Mouse (Mus musculus) ES-E14 (cell line): Measurements from ENCODE around the gene Tshz2. TPM values are rescaled to one million over a fixed set of nuclear protein-coding genes. Genes with fewer than 3 reads are reported as not detected.

Experiments
- DNase-seq: peaks from one replicate; pipeline ENCODE4 v3.0.0-alpha.2; 2013; ENCODE audit warnings: low read depth, low spot score
- H3K27ac ChIP-seq: 2 replicates; pipeline ENCODE4 v1.5.1; 2012; ENCODE audit warnings: low read depth, mild to moderate bottlenecking, low read length, moderate library complexity, mixed read lengths; ENCODE audit not compliant: poor library complexity, insufficient read depth, severe bottlenecking
- H3K36me3 ChIP-seq: 2 replicates; pipeline ENCODE4 v1.6.1; 2012; ENCODE audit warnings: mild to moderate bottlenecking, low read length, moderate library complexity, mixed read lengths; ENCODE audit not compliant: control insufficient read depth, poor library complexity, insufficient read depth, severe bottlenecking
- H3K4me1 ChIP-seq, 2 experiments: fragments of 150-350 bp in 1 of 2; sonication (generic) in 1 of 2; 2 replicates each; pipeline ENCODE4 v1.6.1; 2012; ENCODE audit warnings: low read length in 2 of 2, mild to moderate bottlenecking in 1 of 2, mixed read lengths in 1 of 2; ENCODE audit not compliant: control insufficient read depth in 2 of 2, insufficient read depth in 2 of 2, poor library complexity in 1 of 2
- H3K4me3 ChIP-seq, 2 experiments: fragments of 150-350 bp in 1 of 2; sonication (generic) in 1 of 2; 2 replicates each; pipeline ENCODE4 v1.5.1; 2012; ENCODE audit warnings: low read length in 2 of 2, low read depth in 1 of 2, mild to moderate bottlenecking in 1 of 2, mixed read lengths in 1 of 2; ENCODE audit not compliant: insufficient read depth in 1 of 2, poor library complexity in 1 of 2, severe bottlenecking in 1 of 2
- H3K9ac ChIP-seq: 2 replicates; pipeline ENCODE4 v1.6.1; 2012; ENCODE audit warnings: low read depth, mild to moderate bottlenecking, low read length, mixed read lengths; ENCODE audit not compliant: poor library complexity, insufficient read depth, severe bottlenecking
- H3K9me3 ChIP-seq: fragments of 150-350 bp; sonication (generic); 2 replicates; pipeline ENCODE4 v1.6.1; 2012; ENCODE audit warnings: low read depth, mild to moderate bottlenecking, low read length; ENCODE audit not compliant: control insufficient read depth, insufficient read depth
- CHD2 ChIP-seq: IDR thresholded peaks from 2 replicates; pipeline ENCODE4 v1.6.1; 2014; ENCODE audit warnings: mild to moderate bottlenecking, low read depth, low read length, inconsistent platforms
- HCFC1 ChIP-seq: IDR thresholded peaks from 2 replicates; pipeline ENCODE4 v1.6.1; 2012; ENCODE audit warnings: low read length, inconsistent platforms, borderline replicate concordance; ENCODE audit not compliant: insufficient read depth
- MAFK ChIP-seq: IDR thresholded peaks from 2 replicates; pipeline ENCODE4 v1.6.1; 2014; ENCODE audit warnings: mild to moderate bottlenecking, low read depth, low read length, inconsistent platforms; ENCODE audit not compliant: insufficient read depth
- ZC3H11A ChIP-seq: IDR thresholded peaks from 2 replicates; pipeline ENCODE4 v1.6.1; 2012; ENCODE audit warnings: low read depth, mild to moderate bottlenecking, inconsistent platforms, low read length, borderline replicate concordance
- ZNF384 ChIP-seq: IDR thresholded peaks from 2 replicates; pipeline ENCODE4 v1.6.1; 2012; ENCODE audit warnings: low read depth, low read length, inconsistent platforms
- in situ Hi-C, 2 experiments: fragments of 600-800 bp; cut with MboI; formaldehyde crosslinking; loops; one replicate each; pipeline ENCODE4 v1.15.1; 2025; ENCODE audit warnings: low sequenced_read_pairs in 2 of 2, inconsistent platforms in 1 of 2; ENCODE audit not compliant: unreplicated experiment in 2 of 2
- total RNA-seq: library from RNA; depleted of rRNA; stranded (reverse); fragments of 300-350 nt; gene quantifications from 2 replicates; pipeline ENCODE4 v1.2.3, GENCODE M21; 2012

The Tshz2 gene
- total RNA-seq, 1 experiment = 0.27 TPM

DNA sequence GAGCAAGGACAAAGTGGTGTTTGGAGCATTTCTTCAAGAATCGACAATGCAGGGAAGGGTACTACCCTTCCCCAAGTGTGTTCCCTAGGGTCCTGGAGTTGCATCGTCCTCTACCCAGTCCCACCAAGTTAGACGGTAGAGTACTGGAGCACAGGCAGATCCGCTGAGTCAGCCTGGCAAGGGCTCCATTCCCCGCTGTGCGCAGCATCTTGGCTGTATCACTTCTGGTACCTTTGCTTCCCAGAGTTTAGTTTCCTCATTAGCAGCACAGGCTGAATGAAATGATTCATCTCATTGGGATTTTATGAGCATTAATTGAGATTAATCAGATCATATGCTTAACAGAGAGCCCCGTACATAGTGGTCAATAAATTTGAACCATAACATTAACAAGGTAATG, 14.3 kb downstream of the Tshz2 start:
- Histone ChIP-seq H3K4me1 (no peaks in the 10 kb centered on the region), H3K36me3 (no peaks in the 10 kb centered on the region), H3K9me3 (no peaks in the 10 kb centered on the region), H3K9ac (no peak overlapping the region), H3K27ac (no peak overlapping the region), H3K4me3 (no peak overlapping the region)
- in situ Hi-C loops = no loop called here
- TF ChIP-seq ZC3H11A (no peak), HCFC1 (no peak), CHD2 (no peak), ZNF384 (no peak), MAFK (no peak)
- DNase-seq = no peak

DNA sequence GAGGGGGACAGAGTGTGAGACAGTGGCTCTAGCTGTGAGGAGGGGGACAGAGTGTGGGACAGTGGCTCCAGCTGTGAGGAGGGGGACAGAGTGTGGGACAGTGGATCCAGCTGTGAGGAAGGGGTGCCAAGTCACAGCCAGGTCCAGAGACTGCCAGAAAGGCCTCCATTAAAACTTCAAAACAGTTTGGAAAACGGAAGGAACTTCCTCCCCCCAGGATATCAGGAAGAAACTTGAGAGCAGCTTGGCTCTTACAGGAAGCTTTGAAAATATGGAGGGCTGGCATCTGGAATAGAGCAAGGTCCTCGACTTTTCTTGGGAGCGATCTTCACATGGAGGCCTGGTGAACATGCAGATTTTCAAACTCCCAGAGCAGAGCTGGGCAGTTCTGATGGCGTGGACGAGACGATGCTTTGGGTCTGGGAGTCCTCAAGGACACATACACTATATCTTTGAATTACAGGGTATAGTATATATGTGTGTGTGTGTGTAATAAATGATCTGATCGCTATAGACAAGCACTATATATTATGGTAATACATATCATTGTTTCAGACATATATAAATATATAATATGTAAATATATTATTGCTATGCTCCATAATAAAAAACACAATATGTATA, 16.6 kb downstream of the Tshz2 start:
- Histone ChIP-seq H3K27ac (no peak overlapping the region), H3K9me3 (no peaks in the 10 kb centered on the region), H3K4me3 (no peak overlapping the region), H3K4me1 (no peaks in the 10 kb centered on the region), H3K9ac (no peak overlapping the region), H3K36me3 (no peaks in the 10 kb centered on the region)
- DNase-seq = no peak
- in situ Hi-C loops = no loop called here
- TF ChIP-seq ZNF384 = no peak
- TF ChIP-seq HCFC1 = no peak
- TF ChIP-seq MAFK = no peak
- TF ChIP-seq CHD2 = no peak
- no peak for TF ChIP-seq ZC3H11A

DNA sequence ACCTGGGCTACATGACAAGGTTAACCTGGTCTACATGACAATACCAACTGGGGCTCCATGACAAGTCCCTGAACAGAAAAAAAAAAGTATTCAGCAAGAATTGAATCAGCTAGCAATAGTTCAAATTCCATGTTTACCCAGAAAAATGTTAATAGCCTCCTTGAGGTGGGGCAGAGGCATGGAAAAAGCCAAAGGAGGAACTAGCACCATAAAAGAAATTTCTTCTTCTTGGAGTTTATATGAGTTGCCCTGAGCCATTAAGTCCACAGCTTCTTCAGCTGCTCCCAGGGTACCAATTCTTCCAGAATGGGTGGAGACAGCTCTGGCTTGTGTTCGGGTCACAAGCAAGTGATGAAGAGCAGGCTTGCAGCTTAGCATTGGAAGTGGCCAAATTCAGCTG, 20.5 kb downstream of the Tshz2 start:
- H3K9ac ChIP-seq = no peak overlapping the region
- no peaks in the 10 kb centered on the region for H3K9me3 ChIP-seq
- H3K4me1 ChIP-seq = no peaks in the 10 kb centered on the region
- no peak overlapping the region for H3K27ac ChIP-seq
- no peak for DNase-seq
- no peak for TF ChIP-seq ZC3H11A
- no peak for TF ChIP-seq CHD2
- TF ChIP-seq HCFC1 = no peak
- H3K36me3 ChIP-seq = no peaks in the 10 kb centered on the region
- H3K4me3 ChIP-seq = no peak overlapping the region
- in situ Hi-C loops = no loop called here

DNA sequence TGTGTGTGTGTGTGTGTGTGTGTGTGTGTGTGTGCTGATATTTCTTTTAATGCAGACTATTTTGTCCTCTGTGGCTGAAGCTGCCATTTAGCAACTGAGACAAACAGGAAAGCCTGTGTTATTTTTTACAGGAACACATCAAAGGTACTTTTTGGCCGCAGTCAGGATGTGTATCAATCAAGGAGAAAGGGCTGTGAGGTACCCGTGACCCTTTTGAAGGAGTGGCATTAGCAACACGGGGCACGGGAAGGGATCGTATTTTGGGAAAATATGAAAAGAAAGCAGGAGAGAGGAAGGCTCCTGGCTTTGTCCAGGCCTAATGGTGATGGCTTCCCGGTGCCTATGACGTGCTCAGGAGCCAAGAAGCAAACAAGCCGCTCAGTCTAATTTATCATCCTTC, 31.0 kb downstream of the Tshz2 start:
- in situ Hi-C loops = no loop called here
- Histone ChIP-seq H3K36me3 (no peaks in the 10 kb centered on the region), H3K9ac (no peak overlapping the region), H3K4me3 (no peak overlapping the region), H3K27ac (no peak overlapping the region), H3K9me3 (no peaks in the 10 kb centered on the region), H3K4me1 (no peaks in the 10 kb centered on the region)
- TF ChIP-seq ZC3H11A (no peak), HCFC1 (no peak), MAFK (no peak), ZNF384 (no peak), CHD2 (no peak)
- DNase-seq = no peak

DNA sequence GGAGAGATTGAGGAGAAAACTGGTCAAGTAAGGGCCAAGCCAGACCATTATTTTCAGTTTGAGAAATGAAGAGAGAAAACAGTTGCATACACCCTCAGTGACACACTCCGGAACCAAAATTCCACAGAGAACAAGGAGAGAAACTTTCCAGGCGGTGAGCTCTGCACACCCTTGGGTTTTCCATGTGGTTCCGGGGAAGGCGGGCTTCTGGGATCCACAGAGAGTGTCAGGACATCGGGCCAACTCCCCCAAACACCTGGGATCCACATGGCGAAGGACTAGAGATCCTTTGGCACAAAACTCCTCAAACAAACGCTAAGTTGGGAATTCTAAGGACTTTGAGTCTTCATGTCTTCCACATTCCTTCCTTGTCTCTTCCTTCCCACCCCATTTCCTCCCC, 38.5 kb downstream of the Tshz2 start:
- Histone ChIP-seq H3K27ac (no peak overlapping the region), H3K9me3 (no peaks in the 10 kb centered on the region), H3K36me3 (no peaks in the 10 kb centered on the region), H3K9ac (no peak overlapping the region), H3K4me3 (no peak overlapping the region), H3K4me1 (no peaks in the 10 kb centered on the region)
- in situ Hi-C loops = no loop called here
- TF ChIP-seq ZNF384 (no peak), MAFK (no peak), CHD2 (no peak), ZC3H11A (no peak), HCFC1 (no peak)
- no peak for DNase-seq
